Mouse (Mus musculus): Measurements from ENCODE around the gene Nprl3. TPM values are rescaled to one million over a fixed set of nuclear protein-coding genes. Genes with fewer than 3 reads are reported as not detected.

Gene Nprl3
- polyA plus RNA-seq, 1 experiment = 49.4 TPM

DNA sequence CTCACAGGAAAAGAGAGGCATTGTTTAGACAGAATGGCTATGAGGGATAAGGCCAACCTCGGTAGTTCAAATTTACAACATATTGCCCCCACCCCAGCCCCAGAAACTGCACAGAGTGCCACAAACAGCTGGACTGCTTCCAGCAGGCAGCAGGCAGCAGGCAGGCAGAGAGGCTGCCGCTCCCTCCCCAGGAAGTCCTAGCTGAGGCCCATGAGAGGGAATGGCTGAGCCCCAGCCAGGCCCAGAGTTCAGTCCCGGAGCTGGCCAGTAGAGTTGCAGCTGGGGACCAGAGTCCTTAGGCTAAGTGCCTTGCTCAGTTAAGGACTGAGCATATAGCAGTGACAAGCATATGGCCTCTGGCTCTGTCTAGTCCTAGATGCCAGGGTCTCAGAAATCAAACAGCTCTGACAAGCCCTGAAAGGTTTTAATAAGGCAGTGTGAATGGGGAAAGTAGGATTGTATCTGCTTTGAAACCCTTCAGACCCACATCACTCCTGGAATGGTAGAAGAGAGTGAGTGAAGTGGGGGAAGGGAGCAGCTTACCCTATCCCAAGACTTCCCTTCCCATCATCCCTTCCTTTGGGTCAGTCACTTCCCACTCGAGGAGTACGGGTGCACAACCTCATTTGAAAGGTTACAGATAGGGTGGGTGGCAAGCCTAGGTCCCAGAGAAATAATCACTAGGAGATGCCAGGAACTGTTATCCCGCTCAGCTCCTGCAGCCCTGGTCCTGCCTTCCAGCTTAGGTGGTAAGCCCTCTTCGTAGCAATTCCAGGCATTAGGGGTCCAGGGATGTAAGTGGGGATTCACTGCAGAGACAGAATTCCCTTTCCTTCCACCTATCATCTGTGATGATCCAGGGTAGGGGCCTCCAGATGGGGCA lies 42.0 kb downstream of the Nprl3 start:
- H3K27ac ChIP-seq (ENCODE audit: insufficient read depth, low read length) = peak overlapping the region; percentile 91
- H3K4me3 ChIP-seq (ENCODE audit: insufficient read depth, low read length) = no peak overlapping the region
- H3K4me1 ChIP-seq (ENCODE audit: control insufficient read depth, insufficient read depth, low read length) = peaks cover 17% of the 10 kb centered on the region
- TF ChIP-seq POLR2A (IDR thresholded peaks at IDR 0.05; ENCODE audit: low read depth, low read length) = no peak; the same call in 1 of the 2 replicates
- TF ChIP-seq CTCF (IDR thresholded peaks at IDR 0.05; ENCODE audit: borderline replicate concordance, insufficient read depth, low read length) = no peak

DNA sequence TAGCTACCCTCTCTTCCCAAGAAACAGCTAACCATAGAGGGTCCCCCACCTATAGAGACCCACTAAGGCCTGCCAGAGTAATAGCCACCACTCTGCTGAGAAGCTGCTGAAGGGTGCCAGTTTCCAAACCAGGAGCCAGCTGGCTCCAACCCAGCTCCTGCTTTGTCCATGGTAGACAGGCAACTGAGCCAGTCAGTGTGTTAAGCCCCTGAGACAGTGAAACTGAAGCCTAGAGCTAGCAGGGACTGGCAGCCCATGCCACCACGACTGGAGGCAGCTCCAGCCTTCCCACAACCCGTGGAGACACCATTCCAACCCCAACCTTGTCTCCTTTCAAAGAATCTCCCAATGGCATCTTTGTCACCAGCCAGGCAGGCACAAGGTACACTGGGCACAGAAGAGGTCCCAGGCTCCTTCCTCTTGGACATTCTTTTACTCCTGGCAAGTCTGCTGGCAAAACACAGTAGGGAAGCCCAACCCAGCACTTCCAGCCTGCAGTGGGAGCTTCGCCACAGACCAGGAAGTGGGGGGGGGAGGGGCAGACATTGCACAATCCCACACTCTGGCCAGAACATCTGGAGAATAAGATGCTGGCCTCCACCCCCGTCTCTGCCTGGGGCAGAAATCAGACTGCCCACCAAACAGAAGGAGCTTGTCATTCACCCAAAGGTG lies 42.9 kb downstream of the Nprl3 start:
- Histone ChIP-seq H3K27ac (ENCODE audit: insufficient read depth, low read length) (peak overlapping the region; percentile 91), H3K4me1 (ENCODE audit: control insufficient read depth, insufficient read depth, low read length) (peaks cover 17% of the 10 kb centered on the region), H3K4me3 (ENCODE audit: insufficient read depth, low read length) (no peak overlapping the region)
- TF ChIP-seq CTCF (IDR thresholded peaks at IDR 0.05; ENCODE audit: borderline replicate concordance, insufficient read depth, low read length) (no peak), POLR2A (IDR thresholded peaks at IDR 0.05; ENCODE audit: low read depth, low read length) (no peak)

DNA sequence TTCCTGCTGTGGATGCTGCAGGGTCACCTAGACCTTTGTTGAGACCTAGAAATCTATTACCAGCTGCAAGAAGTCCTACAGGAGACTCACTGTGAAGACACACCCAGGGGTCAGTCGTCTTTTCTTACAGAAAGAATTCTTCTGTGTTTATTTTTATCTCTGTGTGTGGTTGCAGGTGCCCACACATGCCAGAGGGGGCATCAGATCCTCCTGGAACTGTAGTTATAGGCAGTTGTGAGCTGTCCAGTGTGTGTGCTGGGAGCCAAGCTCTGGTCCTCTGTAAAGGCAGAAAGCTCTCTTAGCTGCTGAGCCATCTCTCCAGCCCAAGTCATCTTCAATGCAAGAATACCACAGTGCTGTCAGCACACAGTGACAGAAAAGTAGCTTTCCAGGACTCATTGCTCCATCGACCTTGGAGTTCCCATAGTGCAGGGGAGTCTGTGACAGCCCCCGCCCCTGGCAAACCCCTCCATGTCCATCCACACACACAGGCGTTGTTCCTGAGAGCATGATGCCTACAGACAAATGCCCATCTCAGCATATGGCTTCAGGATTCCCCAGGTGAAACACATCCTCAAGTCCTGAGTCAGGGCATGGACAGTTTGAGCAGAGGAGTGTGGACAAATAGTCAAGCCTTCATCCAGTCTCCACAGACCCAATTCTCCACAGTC lies 44.1 kb downstream of the Nprl3 start:
- Histone ChIP-seq H3K4me1 (ENCODE audit: control insufficient read depth, insufficient read depth, low read length) (peaks cover 26% of the 10 kb centered on the region), H3K27ac (ENCODE audit: insufficient read depth, low read length) (0 out of 2 replicates have a peak overlapping the region, but pooled peaks have one; percentile 91), H3K4me3 (ENCODE audit: insufficient read depth, low read length) (no peak overlapping the region)
- TF ChIP-seq POLR2A (IDR thresholded peaks at IDR 0.05; ENCODE audit: low read depth, low read length) (no peak), CTCF (IDR thresholded peaks at IDR 0.05; ENCODE audit: borderline replicate concordance, insufficient read depth, low read length) (no peak)

- H3K27ac ChIP-seq (ENCODE audit: insufficient read depth, low read length) = peak overlapping the region; percentile 45
- H3K4me1 ChIP-seq (ENCODE audit: control insufficient read depth, insufficient read depth, low read length) = peaks cover 30% of the 10 kb centered on the region
- H3K4me3 ChIP-seq (ENCODE audit: insufficient read depth, low read length) = peak overlapping the region; percentile 25
- no peak for TF ChIP-seq POLR2A (IDR thresholded peaks at IDR 0.05; ENCODE audit: low read depth, low read length)
- TF ChIP-seq CTCF (IDR thresholded peaks at IDR 0.05; ENCODE audit: borderline replicate concordance, insufficient read depth, low read length) = no peak
Observed at GRCm38 (mm10) chr11:32222570-32223194, 44.8 kb downstream of the Nprl3 start.

DNA sequence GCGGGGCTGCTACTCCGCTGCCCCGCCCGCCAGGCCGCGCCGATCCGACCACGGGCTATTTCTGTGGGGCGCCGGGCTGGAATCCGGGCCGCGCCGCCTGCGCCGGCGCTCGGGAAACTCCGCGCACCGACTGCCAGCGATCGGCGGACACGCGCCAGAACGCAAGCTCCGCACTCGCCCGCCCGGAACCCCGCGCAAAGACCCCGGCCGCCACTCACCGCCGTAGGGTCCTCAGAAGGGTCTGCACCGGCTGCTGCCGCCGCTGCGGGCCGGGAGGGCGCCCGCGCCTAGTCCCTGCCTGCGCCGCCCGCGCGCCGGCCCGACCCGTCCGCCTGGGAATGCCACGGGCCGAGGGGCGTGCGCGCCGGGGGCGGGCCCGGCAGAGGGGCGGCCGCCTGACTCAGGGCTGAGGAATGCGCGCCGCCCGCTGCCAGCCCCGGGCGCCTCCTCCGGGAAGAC lies 45.5 kb downstream of the Nprl3 start, which contains the start of gene Rhbdf1:
TSS of gene Rhbdf1 (minus strand) at position 350 of the 459 bp plus-strand sequence.
- Histone ChIP-seq H3K27ac (ENCODE audit: insufficient read depth, low read length) (peak within 1 kb of the TSS; percentile 89), H3K4me1 (ENCODE audit: control insufficient read depth, insufficient read depth, low read length) (peaks cover 30% of the 10 kb centered on the region), H3K4me3 (ENCODE audit: insufficient read depth, low read length) (peak within 1 kb of the TSS; percentile 93)
- TF ChIP-seq POLR2A (IDR thresholded peaks at IDR 0.05; ENCODE audit: low read depth, low read length) (peak; percentile 57), CTCF (IDR thresholded peaks at IDR 0.05; ENCODE audit: borderline replicate concordance, insufficient read depth, low read length) (no peak)

DNA sequence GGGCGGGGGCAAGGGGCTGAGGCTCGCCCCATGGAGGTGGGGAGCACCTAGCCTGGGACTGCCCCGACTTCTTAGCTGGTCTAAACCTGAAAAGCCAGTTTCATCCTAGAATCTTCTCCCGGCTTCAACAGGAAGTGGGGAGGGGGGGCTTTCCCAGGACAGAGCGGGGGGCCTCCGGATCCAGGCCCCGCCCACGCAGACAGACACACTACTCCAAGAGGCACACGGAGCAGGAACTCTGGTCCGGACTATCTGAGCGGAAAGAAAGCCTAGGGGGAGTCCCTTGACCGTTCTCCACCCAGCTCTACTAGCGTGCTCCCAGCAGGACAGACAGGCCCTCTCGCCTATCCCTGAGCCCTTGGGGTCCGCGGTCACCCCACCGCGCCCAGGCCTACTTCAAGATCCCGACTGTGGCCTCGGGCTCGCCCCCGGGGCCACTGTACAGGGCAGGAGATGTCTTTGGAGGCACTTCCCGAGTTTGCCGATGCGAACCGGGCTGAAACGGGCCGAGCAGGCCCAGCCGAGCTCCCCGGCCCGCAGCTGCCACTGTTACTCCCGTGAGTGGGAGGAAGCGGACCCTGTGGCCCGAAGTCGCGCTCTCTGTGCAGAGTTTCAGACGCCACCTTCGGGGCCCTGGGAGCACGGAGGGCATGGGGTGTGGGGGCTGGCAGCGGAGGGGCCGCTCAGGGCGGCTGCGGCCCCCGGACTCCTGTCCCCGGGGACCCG lies 46.1 kb downstream of the Nprl3 start:
- no peak for TF ChIP-seq CTCF (IDR thresholded peaks at IDR 0.05; ENCODE audit: borderline replicate concordance, insufficient read depth, low read length)
- peak; percentile 74 for TF ChIP-seq POLR2A (IDR thresholded peaks at IDR 0.05; ENCODE audit: low read depth, low read length)
- Histone ChIP-seq H3K4me1 (ENCODE audit: control insufficient read depth, insufficient read depth, low read length) (peaks cover 30% of the 10 kb centered on the region), H3K27ac (ENCODE audit: insufficient read depth, low read length) (peak overlapping the region; percentile 89)

GRCm38 (mm10) chr11:32220607-32221224 lies 46.8 kb downstream of the Nprl3 start:
- H3K4me1 ChIP-seq (ENCODE audit: control insufficient read depth, insufficient read depth, low read length) = peaks cover 27% of the 10 kb centered on the region
- H3K4me3 ChIP-seq (ENCODE audit: insufficient read depth, low read length) = peak overlapping the region; percentile 93
- 0 out of 2 replicates have a peak overlapping the region, but pooled peaks have one; percentile 89 for H3K27ac ChIP-seq (ENCODE audit: insufficient read depth, low read length)
- no peak for TF ChIP-seq CTCF (IDR thresholded peaks at IDR 0.05; ENCODE audit: borderline replicate concordance, insufficient read depth, low read length)
- TF ChIP-seq POLR2A (IDR thresholded peaks at IDR 0.05; ENCODE audit: low read depth, low read length) = no peak

More for the DNA sequence above, 46.1 kb downstream of the Nprl3 start:
- peak overlapping the region; percentile 93 for H3K4me3 ChIP-seq (ENCODE audit: insufficient read depth, low read length)

- Histone ChIP-seq H3K27ac (ENCODE audit: insufficient read depth, low read length) (no peak overlapping the region), H3K4me3 (ENCODE audit: insufficient read depth, low read length) (no peak overlapping the region), H3K4me1 (ENCODE audit: control insufficient read depth, insufficient read depth, low read length) (peaks cover 20% of the 10 kb centered on the region)
- TF ChIP-seq CTCF (IDR thresholded peaks at IDR 0.05; ENCODE audit: borderline replicate concordance, insufficient read depth, low read length) (no peak), POLR2A (IDR thresholded peaks at IDR 0.05; ENCODE audit: low read depth, low read length) (no peak)
Observed at GRCm38 (mm10) chr11:32219287-32219686, 48.2 kb downstream of the Nprl3 start.

All from embryonic fibroblast, embryonic 13.5 days (primary cell).